Mouse (Mus musculus) layer of hippocampus, postnatal 14 days (tissue): ENCODE data around the gene Nenf. TPM values are rescaled to one million over a fixed set of nuclear protein-coding genes. Genes with fewer than 3 reads are reported as not detected.

ENCODE experiments used
- total RNA-seq, 2 experiments: library from RNA; stranded (reverse); gene quantifications; 2 replicates each; pipeline ENCODE4 v1.2.3; 2021

Nenf gene
- total RNA-seq, 2 experiments from 2014 or later: 64.7 to 67.4 TPM

Other genes starting within 250 kb of the Nenf start
- gene Batf3, start 220.3 kb downstream of the Nenf start, total RNA-seq: not detected
- not detected for gene Fam71a, start 153.4 kb downstream of the Nenf start, total RNA-seq
- under 1 TPM; 0.79 to 0.90 TPM for gene Atf3, start 100.2 kb downstream of the Nenf start, total RNA-seq
- 10 to 100 TPM in 1 of 2 experiments, 1 to 10 TPM in 1; 9.3 to 11.4 TPM for gene Tmem206, start 7.7 kb upstream of the Nenf start, total RNA-seq
- gene Ppp2r5a, start 85.1 kb upstream of the Nenf start, total RNA-seq: 10 to 100 TPM; 67.1 to 73.0 TPM